Comparison of ENCODE assay signal across 8 mouse cellular contexts in the genomic region with DNA sequence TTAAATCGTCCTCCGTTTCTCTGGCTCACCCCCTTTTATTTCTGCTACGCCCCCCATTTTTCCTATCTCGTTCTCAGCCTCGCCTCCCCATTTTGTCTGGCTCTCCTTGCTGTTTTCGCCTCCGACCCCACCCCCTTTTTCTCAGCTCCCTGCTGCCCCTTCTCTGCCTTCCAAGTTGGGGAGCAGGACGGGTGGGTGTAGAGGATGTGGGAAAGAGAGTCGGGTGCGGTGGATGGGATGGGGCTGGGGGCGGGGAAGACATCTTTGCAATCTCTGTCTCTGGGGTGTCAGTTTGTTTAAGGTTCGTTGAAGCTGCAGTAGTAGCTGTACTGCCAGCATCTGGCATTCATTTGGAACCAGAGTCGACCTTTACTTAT. TPM values are rescaled to one million over a fixed set of nuclear protein-coding genes. Genes with fewer than 3 reads are reported as not detected.
DNase-seq lines count a peak whose midpoint lies in the region; ATAC-seq lines count a peak whose summit lies in the region.

No protein-coding gene starts in this region.

- no peaks in the 10 kb centered on the region for H3K27me3 ChIP-seq in hindbrain, embryonic 15.5 days
- no peaks in the 10 kb centered on the region for H3K27me3 ChIP-seq in stomach, embryonic 16.5 days (ENCODE audit: control insufficient read depth, insufficient read depth, low read length)

- H3K4me3 ChIP-seq in hindbrain, embryonic 15.5 days = peak overlapping the region; percentile 62
- H3K4me3 ChIP-seq in stomach, embryonic 16.5 days (replicated peaks; ENCODE audit: low read length) = peak overlapping the region; percentile 61

- no peaks in the 10 kb centered on the region for H3K9me3 ChIP-seq in hindbrain, embryonic 15.5 days
- H3K9me3 ChIP-seq in stomach, embryonic 16.5 days (replicated peaks; ENCODE audit: control insufficient read depth, low read length) = no peaks in the 10 kb centered on the region

- no peaks in the 10 kb centered on the region for H3K36me3 ChIP-seq in hindbrain, embryonic 15.5 days
- no peaks in the 10 kb centered on the region for H3K36me3 ChIP-seq in stomach, embryonic 16.5 days (ENCODE audit: control insufficient read depth, insufficient read depth, low read length)

- ATAC-seq in hindbrain, embryonic 15.5 days (ENCODE audit: low FRiP score, low read depth) = peak; percentile 28; the same call in 1 of the 2 replicates
- 0 out of 2 replicates have a peak, but pooled peaks have one; percentile 14 for ATAC-seq in megakaryocyte-erythroid progenitor cell, adult 5-6 weeks (replicated peaks; ENCODE audit: low FRiP score, low TSS enrichment, poor library complexity, severe bottlenecking)
- no peak for ATAC-seq in stomach, embryonic 16.5 days (ENCODE audit: insufficient read depth, low FRiP score)
- no peak for ATAC-seq in inflammation-experienced regulatory T-cells, adult 6 months

- 22% methylated on average over 13 of the region's 13 CpGs for WGBS in hindbrain, embryonic 15.5 days
- WGBS in stomach, embryonic 16.5 days = 19% methylated on average over 13 of the region's 13 CpGs

- peak overlapping the region; percentile 55 for H3K4me2 ChIP-seq in hindbrain, embryonic 15.5 days
- peak overlapping the region; percentile 48 for H3K4me2 ChIP-seq in stomach, embryonic 16.5 days (ENCODE audit: low read depth, low read length)

- DNase-seq in gastrocnemius, postnatal 10 days = peak; percentile 2
- no peak for DNase-seq in gastrocnemius, adult 8-10 months (ENCODE audit: low spot score in 2 of 2)
- DNase-seq in B cell, adult 2 months = peak; percentile 4 to 5
- DNase-seq in embryo, embryonic 11 days = peak; percentile 34

- peak overlapping the region; percentile 67 for H3K9ac ChIP-seq in hindbrain, embryonic 15.5 days
- peak overlapping the region; percentile 79 for H3K9ac ChIP-seq in stomach, embryonic 16.5 days (ENCODE audit: low read length)

- H3K27ac ChIP-seq in hindbrain, embryonic 15.5 days (replicated peaks) = peak overlapping the region; percentile 92
- H3K27ac ChIP-seq in stomach, embryonic 16.5 days (ENCODE audit: low read length) = peak overlapping the region; percentile 41; the same call in 1 of the 2 replicates

- H3K4me1 ChIP-seq in hindbrain, embryonic 15.5 days (replicated peaks) = peaks cover 11% of the 10 kb centered on the region
- H3K4me1 ChIP-seq in stomach, embryonic 16.5 days (ENCODE audit: control insufficient read depth, insufficient read depth, low read length) = no peaks in the 10 kb centered on the region

RNA-seq across cellular contexts. Expression of a gene that starts 0.7 kb away (rescaled TPM):
- 10 to 100 TPM; 16.2 to 16.8 TPM for total RNA-seq in gastrocnemius, postnatal 10 days (2021)
- total RNA-seq in gastrocnemius, adult 8-10 months (2022) = 10 to 100 TPM; 25.9 to 29.6 (median 27.1) TPM
- polyA plus RNA-seq in hindbrain, embryonic 15.5 days (2015; fragmentation: Nextera tagmentation; extraction: Ambion mirVana) = 67.9 and 70.8 TPM in 2 replicates
- 2.9 and 5.0 TPM in 2 replicates for total RNA-seq in megakaryocyte-erythroid progenitor cell, adult 5-6 weeks (2014; fragmentation: Nextera tagmentation)
- 6.5 and 12.9 TPM in 2 replicates for total RNA-seq in megakaryocyte-erythroid progenitor cell, adult 5-6 weeks (2017)
- polyA plus RNA-seq in stomach, embryonic 16.5 days (2015; fragmentation: Nextera tagmentation; extraction: Ambion mirVana) = 16.6 and 18.5 TPM in 2 replicates
- polyA plus RNA-seq in inflammation-experienced regulatory T-cells, adult 6 months (2017; shearing (Covaris generic)) = 10 to 100 TPM in 1 of 3 experiments, 1 to 10 TPM in 2; 6.2 to 12.3 (median 9.2) TPM

RNA-seq across cellular contexts. Expression of a gene that starts 12.4 kb away (rescaled TPM):
- 10 to 100 TPM; 14.4 to 14.5 TPM for total RNA-seq in gastrocnemius, postnatal 10 days (2021)
- total RNA-seq in gastrocnemius, adult 8-10 months (2022) = 10 to 100 TPM; 24.2 to 27.7 (median 25.8) TPM
- 53.6 and 55.3 TPM in 2 replicates for polyA plus RNA-seq in hindbrain, embryonic 15.5 days (2015; fragmentation: Nextera tagmentation; extraction: Ambion mirVana)
- total RNA-seq in megakaryocyte-erythroid progenitor cell, adult 5-6 weeks (2014; fragmentation: Nextera tagmentation) = 18.4 and 24.0 TPM in 2 replicates
- 17.1 and 26.8 TPM in 2 replicates for total RNA-seq in megakaryocyte-erythroid progenitor cell, adult 5-6 weeks (2017)
- 26.0 and 27.3 TPM in 2 replicates for polyA plus RNA-seq in stomach, embryonic 16.5 days (2015; fragmentation: Nextera tagmentation; extraction: Ambion mirVana)
- 1 to 10 TPM; 5.7 to 7.3 (median 6.3) TPM for polyA plus RNA-seq in inflammation-experienced regulatory T-cells, adult 6 months (2017; shearing (Covaris generic))

Comparison
In these comparisons a context has a peak if more than half of its experiments do, and no peak if none do; other contexts are left out.
1. DNase-seq: peak in gastrocnemius, postnatal 10 days (single experiment), B cell, adult 2 months (2 of 2) and embryo, embryonic 11 days (single experiment); none in gastrocnemius, adult 8-10 months (0 of 2).
2. ATAC-seq: peak in hindbrain, embryonic 15.5 days (single experiment) and megakaryocyte-erythroid progenitor cell, adult 5-6 weeks (single experiment); none in stomach, embryonic 16.5 days (single experiment) and inflammation-experienced regulatory T-cells, adult 6 months (single experiment).